Mouse (Mus musculus) lung, postnatal 0 days (tissue): ENCODE measurements around the gene Znrf3. TPM values are rescaled to one million over a fixed set of nuclear protein-coding genes. Genes with fewer than 3 reads are reported as not detected.

ENCODE experiments used
- ATAC-seq: fragments of 200-750 bp; cut with Nextera tagmentation; 2 replicates; pipeline ENCODE4 v1.8.0; 2017; ENCODE audit warnings: moderate library complexity
- DNase-seq: peaks from one replicate; pipeline ENCODE4 v3.0.0-alpha.2; 2016; ENCODE audit warnings: low spot score
- H3K27ac ChIP-seq: fragments of 300-500 bp; sonication (generic); 2 replicates; pipeline ENCODE4 v1.5.1; 2014; ENCODE audit warnings: antibody characterized with exemption, mild to moderate bottlenecking, low read length, mixed read lengths
- H3K27me3 ChIP-seq: fragments of 300-500 bp; sonication (generic); replicated peaks from 2 replicates; pipeline ENCODE4 v1.6.1; 2014; ENCODE audit warnings: low read length, mixed read lengths; ENCODE audit not compliant: insufficient read depth
- H3K36me3 ChIP-seq: fragments of 300-500 bp; sonication (generic); 2 replicates; pipeline ENCODE4 v1.6.1; 2014; ENCODE audit warnings: low read length, mixed read lengths; ENCODE audit not compliant: insufficient read depth
- H3K4me1 ChIP-seq: fragments of 300-500 bp; sonication (generic); 2 replicates; pipeline ENCODE4 v1.6.1; 2014; ENCODE audit warnings: antibody characterized with exemption, low read depth, low read length, mixed read lengths; ENCODE audit not compliant: insufficient read depth
- H3K4me2 ChIP-seq: fragments of 300-500 bp; sonication (generic); replicated peaks from 2 replicates; pipeline ENCODE4 v1.6.1; 2014; ENCODE audit warnings: low read depth, mild to moderate bottlenecking, low read length, moderate library complexity, mixed read lengths
- H3K4me3 ChIP-seq: fragments of 300-500 bp; sonication (generic); 2 replicates; pipeline ENCODE4 v1.5.1; 2014; ENCODE audit warnings: low read depth, low read length
- H3K9ac ChIP-seq: fragments of 300-500 bp; sonication (generic); replicated peaks from 2 replicates; pipeline ENCODE4 v1.6.1; 2014; ENCODE audit warnings: low read depth, mild to moderate bottlenecking
- H3K9me3 ChIP-seq: fragments of 300-500 bp; sonication (generic); 2 replicates; pipeline ENCODE4 v1.6.1; 2016; ENCODE audit warnings: low read length, mixed read lengths
- CTCF ChIP-seq: IDR thresholded peaks from 2 replicates; pipeline ENCODE4 v1.5.1; 2016; ENCODE audit warnings: antibody characterized with exemption, mild to moderate bottlenecking
- EP300 ChIP-seq: IDR thresholded peaks from 2 replicates; pipeline ENCODE4 v1.6.1; 2016; ENCODE audit warnings: antibody characterized with exemption, mild to moderate bottlenecking, control low read depth
- WGBS: fragments of 180-500 bp; shearing (Covaris S2); extraction: QIAGEN DNeasy Blood & Tissue Kit; methylation state at CpG from one replicate; pipeline ENCODE4 v1.1.7; 2014; 5-methylcytosine and 5-hydroxymethylcytosine counted together
- polyA plus RNA-seq: library from polyadenylated mRNA; unstranded; fragments of >200 nt; fragmentation: Nextera tagmentation; extraction: Ambion mirVana; gene quantifications from 2 replicates; pipeline ENCODE4 v1.2.1, GENCODE M21; 2015

Gene Znrf3
- polyA plus RNA-seq, 1 experiment from 2014 or later, result 16.3 TPM

DNA sequence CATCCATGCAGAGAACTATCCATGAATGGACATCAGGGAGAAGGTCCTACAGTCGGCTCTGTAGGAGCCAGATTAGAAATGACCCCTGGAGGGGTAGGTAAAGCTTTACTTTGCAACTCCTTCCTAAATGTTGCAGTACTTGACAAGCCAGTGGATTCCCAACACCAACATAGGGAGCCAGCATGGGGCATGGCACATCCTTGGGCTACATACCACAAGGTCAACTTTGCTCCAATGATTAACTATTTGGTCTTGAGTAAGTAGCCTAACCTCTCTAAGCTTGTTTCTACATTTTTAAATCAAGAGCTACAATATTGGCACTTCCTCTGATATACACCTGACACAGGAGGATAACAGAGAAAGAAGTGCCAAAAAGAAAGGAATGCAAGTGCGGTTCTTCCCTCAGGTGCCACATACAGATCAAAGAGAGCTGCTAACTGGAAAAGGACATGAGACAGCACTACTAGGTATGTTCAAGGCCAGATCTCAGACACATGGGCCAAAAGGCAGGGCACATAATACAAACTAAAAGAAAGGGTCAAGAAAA, 31.9 kb downstream of the Znrf3 start:
- ATAC-seq (no peak), DNase-seq (peak; percentile 19)
- no peak overlapping the region for H3K4me2 ChIP-seq
- H3K27me3 ChIP-seq, result no peaks in the 10 kb centered on the region
- TF ChIP-seq CTCF, result no peak
- no peak for TF ChIP-seq EP300
- H3K9ac ChIP-seq, result no peak overlapping the region
- H3K4me1 ChIP-seq, result peaks cover 28% of the 10 kb centered on the region
- H3K36me3 ChIP-seq, result no peaks in the 10 kb centered on the region
- H3K27ac ChIP-seq, result no peak overlapping the region
- no peaks in the 10 kb centered on the region for H3K9me3 ChIP-seq
- H3K4me3 ChIP-seq, result no peak overlapping the region
- 33% methylated on average over 2 of the region's 2 CpGs for WGBS

DNA sequence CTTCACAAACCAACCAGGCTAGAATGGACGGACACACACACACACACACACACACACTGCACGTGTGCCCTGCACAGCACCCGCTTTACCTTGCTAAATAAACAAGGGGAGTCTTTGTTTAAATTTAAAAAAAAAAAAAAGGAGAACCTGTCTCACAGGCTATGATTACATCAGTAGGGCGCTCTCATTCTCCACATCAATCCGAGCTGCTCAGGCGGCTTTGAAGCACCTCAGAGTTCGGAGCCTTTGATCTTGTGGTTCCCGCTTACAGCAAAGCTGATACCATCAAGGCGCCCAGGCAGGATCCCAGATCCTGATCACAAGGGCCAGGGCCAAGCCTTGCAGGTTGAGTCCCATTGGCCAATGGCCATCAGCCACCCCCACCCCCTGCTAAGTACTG, 33.1 kb downstream of the Znrf3 start:
- peak; percentile 72 for DNase-seq
- Histone ChIP-seq H3K27me3 (no peaks in the 10 kb centered on the region), H3K36me3 (no peaks in the 10 kb centered on the region), H3K4me3 (no peak overlapping the region), H3K9ac (no peak overlapping the region), H3K27ac (no peak overlapping the region), H3K9me3 (no peaks in the 10 kb centered on the region), H3K4me2 (no peak overlapping the region), H3K4me1 (peaks cover 26% of the 10 kb centered on the region)
- 33% methylated on average over 9 of the region's 9 CpGs for WGBS
- peak; percentile 58 for ATAC-seq
- TF ChIP-seq CTCF, result no peak
- TF ChIP-seq EP300, result no peak

GRCm38 (mm10) chr11:5404180-5404579, 40.5 kb downstream of the Znrf3 start:
- Histone ChIP-seq H3K4me2 (no peak overlapping the region), H3K9me3 (no peaks in the 10 kb centered on the region), H3K27me3 (no peaks in the 10 kb centered on the region), H3K27ac (no peak overlapping the region; the same call in 1 of the 2 replicates), H3K36me3 (no peaks in the 10 kb centered on the region), H3K4me1 (peaks cover 3% of the 10 kb centered on the region; the same call in 1 of the 2 replicates), H3K9ac (no peak overlapping the region), H3K4me3 (no peak overlapping the region)
- peak; percentile 74 for ATAC-seq
- TF ChIP-seq EP300 (no peak), CTCF (no peak)
- DNase-seq, result no peak
- 60% methylated on average over 2 of the region's 2 CpGs for WGBS

- 30% methylated on average over 4 of the region's 4 CpGs for WGBS
- peak overlapping the region; percentile 21; the same call in 1 of the 2 replicates for H3K27ac ChIP-seq
Observed at GRCm38 (mm10) chr11:5402127-5402733, 42.4 kb downstream of the Znrf3 start.

GRCm38 (mm10) chr11:5398301-5399053, 46.2 kb downstream of the Znrf3 start:
- WGBS, result 50% methylated on average over 3 of the region's 3 CpGs
- H3K27me3 ChIP-seq, result no peaks in the 10 kb centered on the region
- no peak overlapping the region for H3K4me2 ChIP-seq
- DNase-seq (peak; percentile 49), ATAC-seq (peak; percentile 38; the same call in 1 of the 2 replicates)
- no peak overlapping the region for H3K9ac ChIP-seq
- H3K4me1 ChIP-seq, result peaks cover 3% of the 10 kb centered on the region; the same call in 1 of the 2 replicates
- H3K36me3 ChIP-seq, result no peaks in the 10 kb centered on the region
- H3K4me3 ChIP-seq, result no peak overlapping the region
- H3K9me3 ChIP-seq, result no peaks in the 10 kb centered on the region
- no peak overlapping the region for H3K27ac ChIP-seq
- no peak for TF ChIP-seq CTCF
- no peak for TF ChIP-seq EP300

More at GRCm38 (mm10) chr11:5402127-5402733, 42.4 kb downstream of the Znrf3 start:
- Histone ChIP-seq H3K4me2 (no peak overlapping the region), H3K4me3 (no peak overlapping the region), H3K27me3 (no peaks in the 10 kb centered on the region), H3K9ac (no peak overlapping the region), H3K36me3 (no peaks in the 10 kb centered on the region), H3K9me3 (no peaks in the 10 kb centered on the region), H3K4me1 (peaks cover 3% of the 10 kb centered on the region; the same call in 1 of the 2 replicates)
- ATAC-seq (peak; percentile 52), DNase-seq (peak; percentile 50)
- TF ChIP-seq CTCF (no peak), EP300 (peak; percentile 57)
